Mouse (Mus musculus) midbrain, postnatal 0 days (tissue): ENCODE data around the gene Timm44. TPM values are rescaled to one million over a fixed set of nuclear protein-coding genes. Genes with fewer than 3 reads are reported as not detected.

Experiments
- ATAC-seq: fragments of 200-750 bp; cut with Nextera tagmentation; 2 replicates; pipeline ENCODE4 v1.8.0; 2017; ENCODE audit warnings: moderate number of reproducible peaks, mild to moderate bottlenecking, moderate TSS enrichment, moderate library complexity; ENCODE audit not compliant: low FRiP score
- DNase-seq: peaks from one replicate; pipeline ENCODE4 v3.0.0-alpha.2; 2015; ENCODE audit warnings: low spot score
- H3K27ac ChIP-seq: fragments of 300-500 bp; sonication (generic); 2 replicates; pipeline ENCODE4 v1.5.1; 2014; ENCODE audit warnings: low read depth, mild to moderate bottlenecking, low read length, mixed read lengths
- H3K27me3 ChIP-seq: fragments of 300-500 bp; sonication (generic); 2 replicates; pipeline ENCODE4 v1.6.1; 2014; ENCODE audit warnings: low read length, control low read depth, mixed read lengths; ENCODE audit not compliant: insufficient read depth
- H3K36me3 ChIP-seq: fragments of 300-500 bp; sonication (generic); 2 replicates; pipeline ENCODE4 v1.6.1; 2014; ENCODE audit warnings: low read length, control low read depth, mixed read lengths; ENCODE audit not compliant: insufficient read depth
- H3K4me1 ChIP-seq: fragments of 300-500 bp; sonication (generic); 2 replicates; pipeline ENCODE4 v1.6.1; 2014; ENCODE audit warnings: mild to moderate bottlenecking, control low read depth, antibody characterized with exemption, low read length, mixed read lengths; ENCODE audit not compliant: insufficient read depth
- H3K4me2 ChIP-seq: fragments of 300-500 bp; sonication (generic); 2 replicates; pipeline ENCODE4 v1.6.1; 2014; ENCODE audit warnings: low read depth, mild to moderate bottlenecking, low read length, mixed read lengths; ENCODE audit not compliant: poor library complexity, severe bottlenecking
- H3K4me3 ChIP-seq: fragments of 300-500 bp; sonication (generic); 2 replicates; pipeline ENCODE4 v1.5.1; 2014; ENCODE audit warnings: low read depth, mild to moderate bottlenecking, low read length, moderate library complexity
- H3K9ac ChIP-seq: fragments of 300-500 bp; sonication (generic); replicated peaks from 2 replicates; pipeline ENCODE4 v1.6.1; 2014; ENCODE audit warnings: mild to moderate bottlenecking, low read length, moderate library complexity, mixed read lengths; ENCODE audit not compliant: poor library complexity, severe bottlenecking
- H3K9me3 ChIP-seq: fragments of 300-500 bp; sonication (generic); 2 replicates; pipeline ENCODE4 v1.6.1; 2016; ENCODE audit warnings: low read length, control low read depth
- CTCF ChIP-seq: IDR thresholded peaks from 2 replicates; pipeline ENCODE4 v1.5.1; 2016; ENCODE audit warnings: antibody characterized with exemption, mild to moderate bottlenecking
- WGBS: fragments of 180-500 bp; shearing (Covaris S2); extraction: QIAGEN DNeasy Blood & Tissue Kit; methylation state at CpG from one replicate; pipeline ENCODE4 v1.1.7; 2014; 5-methylcytosine and 5-hydroxymethylcytosine counted together
- polyA plus RNA-seq: library from polyadenylated mRNA; unstranded; fragments of >200 nt; fragmentation: Nextera tagmentation; extraction: Ambion mirVana; gene quantifications from 2 replicates; pipeline ENCODE4 v1.2.1, GENCODE M21; 2015
- total RNA-seq: library from RNA; depleted of rRNA; stranded (reverse); fragments of >200 nt; gene quantifications from 2 replicates; pipeline ENCODE4 v1.2.3, GENCODE M21; 2014

Gene Timm44
- total and polyA plus RNA-seq, 2 experiments from 2014 or later = 52.7 to 58.0 TPM

GRCm38 (mm10) chr8:4276111-4276465 is 375 bp upstream of the Timm44 start:
- Histone ChIP-seq H3K4me1 (peaks cover 6% of the 10 kb centered on the region), H3K9me3 (no peaks in the 10 kb centered on the region), H3K27ac (peak overlapping the region; percentile 82), H3K27me3 (no peaks in the 10 kb centered on the region), H3K36me3 (0 out of 2 replicates have a peak, but pooled peaks cover 6% of the 10 kb centered on the region), H3K9ac (peak overlapping the region; percentile 75), H3K4me3 (peak overlapping the region; percentile 76), H3K4me2 (peak overlapping the region; percentile 77)
- 21% methylated on average over 9 of the region's 9 CpGs for WGBS
- no peak for DNase-seq
- TF ChIP-seq CTCF = no peak
- peak; percentile 57 for ATAC-seq

- ATAC-seq = no peak
- peaks cover 61% of the 10 kb centered on the region for H3K36me3 ChIP-seq
- WGBS = 94% methylated on average over 6 of the region's 6 CpGs
- no peak overlapping the region for H3K4me2 ChIP-seq
- TF ChIP-seq CTCF = no peak
- H3K27ac ChIP-seq = no peak overlapping the region
- no peaks in the 10 kb centered on the region for H3K9me3 ChIP-seq
- no peak overlapping the region for H3K4me3 ChIP-seq
- H3K27me3 ChIP-seq = no peaks in the 10 kb centered on the region
- no peak overlapping the region for H3K9ac ChIP-seq
- no peaks in the 10 kb centered on the region; the same call in 1 of the 2 replicates for H3K4me1 ChIP-seq
- no peak for DNase-seq
These were observed 6.1 kb downstream of the Timm44 start for GRCm38 (mm10) chr8:4269609-4270008.

- peaks cover 72% of the 10 kb centered on the region for H3K36me3 ChIP-seq
- H3K27me3 ChIP-seq = no peaks in the 10 kb centered on the region
- WGBS = 72% methylated on average over 15 of the region's 15 CpGs
- no peaks in the 10 kb centered on the region for H3K4me1 ChIP-seq
- no peak overlapping the region for H3K4me2 ChIP-seq
- H3K9ac ChIP-seq = no peak overlapping the region
- no peak overlapping the region for H3K4me3 ChIP-seq
- no peaks in the 10 kb centered on the region for H3K9me3 ChIP-seq
- ATAC-seq (no peak), DNase-seq (no peak)
- peak; percentile 55 for TF ChIP-seq CTCF
- no peak overlapping the region for H3K27ac ChIP-seq
These were observed 8.1 kb downstream of the Timm44 start for GRCm38 (mm10) chr8:4267627-4268026.

GRCm38 (mm10) chr8:4265160-4265914 is 10.4 kb downstream of the Timm44 start:
- H3K9me3 ChIP-seq = no peaks in the 10 kb centered on the region
- H3K4me2 ChIP-seq = no peak overlapping the region
- H3K4me1 ChIP-seq = no peaks in the 10 kb centered on the region
- H3K27ac ChIP-seq = no peak overlapping the region
- no peak overlapping the region for H3K9ac ChIP-seq
- no peaks in the 10 kb centered on the region for H3K27me3 ChIP-seq
- no peak for ATAC-seq
- DNase-seq = no peak
- TF ChIP-seq CTCF = no peak
- peaks cover 81% of the 10 kb centered on the region for H3K36me3 ChIP-seq
- WGBS = 93% methylated on average over 15 of the region's 15 CpGs
- no peak overlapping the region for H3K4me3 ChIP-seq

- H3K9me3 ChIP-seq = no peaks in the 10 kb centered on the region
- H3K4me1 ChIP-seq = no peaks in the 10 kb centered on the region
- no peaks in the 10 kb centered on the region for H3K27me3 ChIP-seq
- H3K4me3 ChIP-seq = no peak overlapping the region
- no peak overlapping the region for H3K9ac ChIP-seq
- DNase-seq (no peak), ATAC-seq (no peak)
- no peak overlapping the region for H3K4me2 ChIP-seq
- TF ChIP-seq CTCF = no peak
- H3K27ac ChIP-seq = no peak overlapping the region
- H3K36me3 ChIP-seq = peaks cover 70% of the 10 kb centered on the region
- 91% methylated on average over 8 of the region's 8 CpGs for WGBS
These were observed 12.5 kb downstream of the Timm44 start for GRCm38 (mm10) chr8:4263105-4263791.

- Histone ChIP-seq H3K36me3 (peaks cover 52% of the 10 kb centered on the region), H3K27me3 (no peaks in the 10 kb centered on the region), H3K9me3 (no peaks in the 10 kb centered on the region), H3K4me1 (peaks cover 10% of the 10 kb centered on the region), H3K9ac (0 out of 2 replicates have a peak overlapping the region, but pooled peaks have one; percentile 78), H3K4me3 (no peak overlapping the region), H3K4me2 (no peak overlapping the region), H3K27ac (peak overlapping the region; percentile 95)
- 85% methylated on average over 4 of the region's 4 CpGs for WGBS
- no peak for DNase-seq
- no peak for TF ChIP-seq CTCF
- no peak for ATAC-seq
These were observed 15.9 kb downstream of the Timm44 start for GRCm38 (mm10) chr8:4259805-4260170.
